Mouse (Mus musculus) spleen, postnatal 36 days (tissue): ENCODE results near the gene Btbd3.

ENCODE experiments used
- DNase-seq, 2 experiments: peaks; one replicate each; pipeline ENCODE4 v3.0.0; 2022; ENCODE audit warnings: low spot score in 2 of 2, mixed read lengths in 1 of 2

Gene Btbd3

GRCm38 (mm10) chr2:138388591-138388990 lies 132.2 kb downstream of the Btbd3 start:
- DNase-seq: no peak

DNA sequence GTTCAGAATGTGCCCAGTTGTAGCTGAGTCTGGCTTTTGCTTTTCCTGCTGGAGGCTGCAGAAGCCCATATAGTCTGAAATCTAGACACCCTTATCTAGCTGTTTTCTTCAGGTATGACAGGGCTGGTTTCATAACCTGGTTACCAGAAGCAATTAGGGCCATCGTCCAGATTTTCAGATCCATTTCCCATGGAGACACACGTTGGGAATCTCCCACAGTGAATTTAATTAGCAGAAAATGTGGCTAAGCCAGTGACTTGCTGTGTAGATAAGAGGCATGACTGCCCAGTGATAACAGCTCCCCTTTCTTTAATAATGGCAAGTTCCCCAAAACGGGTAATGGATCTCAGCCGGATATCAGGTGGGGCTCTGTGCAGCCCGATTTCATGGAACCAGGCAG lies 146.7 kb downstream of the Btbd3 start:
- no peak for DNase-seq

DNA sequence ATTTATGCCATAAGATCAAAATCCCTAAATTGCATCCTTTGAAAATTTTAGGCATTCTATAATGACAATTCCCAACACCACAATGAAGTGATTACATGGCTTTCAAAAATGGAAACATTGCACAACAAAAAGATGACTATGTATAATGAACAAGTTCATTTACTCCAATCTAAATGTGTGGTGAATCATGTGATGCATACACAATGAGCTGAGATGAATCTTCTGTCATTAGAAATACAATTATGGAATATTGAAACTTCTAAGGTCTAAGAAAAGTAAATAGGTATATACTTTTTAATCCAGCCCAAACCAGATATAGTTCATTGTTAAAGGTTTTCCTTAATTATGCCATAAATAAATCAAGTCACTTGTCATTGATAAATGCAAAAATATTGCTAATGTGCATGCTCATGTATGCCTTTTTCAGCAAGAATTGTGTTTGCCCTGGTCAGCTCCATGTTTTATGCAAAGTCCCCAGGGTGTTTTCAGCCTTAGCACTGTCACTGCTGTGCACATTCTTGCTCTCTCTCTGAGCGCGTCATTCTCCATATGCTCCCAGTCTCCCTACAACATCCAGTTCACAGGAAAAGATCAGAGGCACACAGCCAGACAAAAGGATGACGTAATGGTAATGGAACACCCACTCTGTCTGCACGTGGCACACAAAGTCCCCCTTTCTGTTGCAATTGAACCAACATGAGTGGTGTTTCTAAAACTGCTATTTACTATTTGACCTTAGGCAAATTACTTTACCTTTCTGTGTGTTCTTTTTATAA lies 149.6 kb downstream of the Btbd3 start:
- no peak for DNase-seq

GRCm38 (mm10) chr2:138406703-138407102 lies 150.3 kb downstream of the Btbd3 start:
- no peak for DNase-seq

GRCm38 (mm10) chr2:138412537-138412936 lies 156.2 kb downstream of the Btbd3 start:
- no peak for DNase-seq

- DNase-seq: no peak
Observed at GRCm38 (mm10) chr2:138422321-138422720, 166.0 kb downstream of the Btbd3 start.

DNA sequence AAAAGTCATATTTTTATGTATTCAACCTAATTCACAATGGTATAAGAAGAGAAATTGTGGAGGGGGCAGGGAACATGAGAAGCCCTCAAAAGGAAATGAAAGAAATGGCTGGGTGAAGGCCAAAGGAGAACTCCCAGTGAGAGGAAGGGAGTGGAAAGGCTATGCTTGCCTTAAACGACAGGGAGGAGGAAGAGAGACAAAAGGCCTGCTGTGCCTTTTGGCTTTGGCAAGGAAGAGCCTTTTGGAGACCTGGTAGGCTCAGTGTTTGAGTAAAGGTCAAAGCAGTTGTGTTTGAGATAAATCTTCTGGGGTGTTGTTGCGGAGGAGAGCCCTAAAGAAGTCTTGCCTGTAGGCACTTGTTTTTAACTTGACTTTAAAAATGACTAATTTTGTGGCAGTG lies 175.6 kb downstream of the Btbd3 start:
- peak in 1 of 2 experiments; percentile 2 for DNase-seq

DNA sequence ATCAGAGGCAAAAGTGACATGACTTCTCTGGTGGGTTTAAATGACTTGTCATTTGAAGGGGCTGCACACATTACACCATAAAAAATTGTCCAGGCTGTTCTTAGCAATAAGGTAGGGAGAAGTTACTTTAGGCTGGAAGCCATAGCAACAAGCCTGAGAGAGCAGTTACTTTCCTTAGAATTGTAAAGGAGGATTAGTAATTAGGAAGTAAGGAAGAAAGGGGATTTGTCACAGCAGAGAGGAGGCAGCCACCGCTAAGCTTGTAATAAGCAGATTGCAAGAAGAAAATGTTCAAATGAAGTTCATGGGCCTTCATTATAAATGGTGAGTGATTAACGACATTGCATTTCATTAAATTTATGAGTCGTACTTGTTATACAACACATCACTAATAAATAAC lies 190.1 kb downstream of the Btbd3 start:
- no peak for DNase-seq

GRCm38 (mm10) chr2:138446943-138447342 lies 190.6 kb downstream of the Btbd3 start:
- no peak for DNase-seq

- no peak for DNase-seq
Observed at GRCm38 (mm10) chr2:138447681-138448080, 191.3 kb downstream of the Btbd3 start.

DNA sequence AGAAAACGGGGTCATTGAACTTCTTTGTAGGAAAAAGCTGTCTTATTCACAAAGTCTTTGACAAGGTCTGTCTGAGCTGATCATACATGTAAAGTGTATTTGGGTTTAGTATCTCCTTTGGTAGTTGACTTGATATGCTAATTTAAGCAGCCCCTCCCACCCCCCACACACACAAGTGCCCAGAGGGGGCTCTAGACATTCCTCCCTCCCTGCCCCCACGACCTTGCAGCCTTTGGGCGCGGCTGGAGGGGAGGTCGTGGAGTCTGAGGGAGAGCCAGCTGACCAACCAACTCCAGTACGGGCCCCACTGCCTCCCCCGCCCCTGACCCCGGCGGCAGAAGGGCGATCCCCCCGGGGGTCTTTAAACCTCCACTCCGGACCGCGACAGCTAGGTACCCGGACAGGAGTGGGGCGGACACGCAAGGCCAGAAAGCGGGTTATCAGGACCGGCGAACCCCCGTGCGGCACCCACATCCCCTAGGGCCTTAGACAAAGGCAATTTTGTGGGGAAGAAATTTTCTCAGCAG lies 211.7 kb downstream of the Btbd3 start:
- no peak for DNase-seq

DNA sequence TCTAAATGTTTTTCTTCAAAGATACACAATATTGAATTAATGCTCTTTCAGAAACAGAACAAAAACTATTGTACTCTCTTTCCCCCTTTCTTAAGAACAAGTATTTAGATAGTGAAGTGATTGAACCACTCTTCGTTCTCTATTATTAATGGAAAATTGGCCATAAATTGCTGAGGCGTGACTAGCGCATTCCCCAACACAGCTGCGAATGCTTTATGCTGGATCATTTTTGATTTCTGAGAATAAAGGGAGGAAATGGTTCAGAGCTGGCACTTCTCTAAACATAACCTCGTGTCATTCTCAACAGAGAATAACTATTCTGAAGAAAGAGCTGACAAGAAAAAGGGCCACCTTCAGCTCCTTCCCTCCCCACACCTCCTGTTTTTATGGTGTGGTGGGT lies 217.0 kb downstream of the Btbd3 start:
- DNase-seq: no peak

DNA sequence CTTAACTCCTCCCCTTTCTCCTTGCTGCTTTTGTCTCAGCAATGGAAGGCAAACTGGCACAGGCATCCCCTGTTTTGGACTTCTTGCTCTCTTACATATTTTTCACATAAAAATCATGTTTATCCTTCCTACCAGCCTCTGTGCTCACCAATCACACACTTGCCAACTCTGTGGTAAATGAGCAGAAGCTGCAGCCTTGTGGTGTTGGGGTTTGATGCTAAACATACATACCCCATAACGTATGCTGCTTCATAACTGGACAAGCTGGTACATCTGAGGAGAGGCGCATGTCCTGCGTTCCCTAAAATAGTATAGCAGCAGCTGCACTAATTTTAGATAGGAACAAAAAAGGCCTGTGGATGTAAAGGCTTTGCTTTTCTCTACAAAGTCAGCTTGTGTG lies 220.1 kb downstream of the Btbd3 start:
- DNase-seq: no peak

- no peak for DNase-seq
Observed at GRCm38 (mm10) chr2:138477278-138477677, 220.9 kb downstream of the Btbd3 start.

- no peak for DNase-seq
Observed at GRCm38 (mm10) chr2:138482541-138482940, 226.2 kb downstream of the Btbd3 start.

DNA sequence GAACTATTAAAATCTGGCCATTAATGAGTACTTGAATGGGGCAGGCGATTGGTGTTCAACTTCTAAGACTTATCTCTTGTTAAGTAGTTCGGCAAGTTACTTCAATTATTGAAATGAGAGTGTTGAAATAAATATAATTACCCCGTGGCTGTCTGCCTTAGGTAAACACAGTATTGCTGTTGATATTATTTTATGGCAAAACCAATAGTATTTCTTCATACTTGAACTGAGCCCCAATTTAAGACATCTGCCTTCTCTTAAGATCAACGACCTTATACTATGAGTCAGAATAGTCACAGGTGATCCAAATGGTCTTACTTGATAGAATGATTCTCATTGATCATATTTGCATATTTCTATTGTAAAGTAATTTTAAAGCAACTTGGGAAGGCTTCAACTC lies 228.5 kb downstream of the Btbd3 start:
- DNase-seq: no peak

DNA sequence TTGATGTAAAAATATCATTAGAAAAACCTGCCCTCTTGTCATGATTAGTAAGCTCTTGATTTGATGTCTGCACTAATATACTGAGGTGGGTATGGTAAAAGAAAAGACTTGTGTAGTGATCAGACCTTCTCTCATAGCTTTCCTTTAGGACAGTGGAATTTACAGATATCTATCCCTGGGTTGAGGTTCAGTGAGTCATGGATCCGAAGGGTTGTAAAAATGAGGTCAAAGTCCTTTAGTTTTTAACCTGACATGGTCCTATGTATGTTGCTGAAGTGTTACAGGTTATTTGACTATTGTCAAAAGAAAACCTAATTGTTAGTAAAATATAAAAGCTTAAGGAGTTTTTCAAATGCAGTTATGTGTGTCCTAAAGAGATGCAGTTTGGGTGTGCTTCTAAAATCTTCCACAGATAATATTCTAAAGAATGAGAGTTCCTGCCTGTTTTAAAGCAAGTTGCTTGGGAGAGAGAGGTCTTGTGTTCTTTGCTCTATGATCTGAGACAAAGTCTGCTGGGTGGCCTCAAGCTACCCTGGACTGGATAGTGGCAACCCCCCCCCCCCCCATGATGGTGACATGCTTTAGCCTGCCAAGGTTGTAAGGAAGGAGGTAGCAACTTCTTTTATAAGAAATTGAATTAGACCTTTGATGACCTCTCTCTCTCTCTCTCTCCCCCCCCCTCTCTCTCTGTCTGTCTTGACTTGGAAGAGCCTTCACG lies 234.5 kb downstream of the Btbd3 start:
- no peak for DNase-seq

- no peak for DNase-seq
Observed at GRCm38 (mm10) chr2:138492176-138492575, 235.8 kb downstream of the Btbd3 start.

- DNase-seq: no peak
Observed at GRCm38 (mm10) chr2:138503866-138504380, 247.6 kb downstream of the Btbd3 start.

GRCm38 (mm10) chr2:138515531-138515930 lies 259.2 kb downstream of the Btbd3 start:
- DNase-seq: no peak

GRCm38 (mm10) chr2:138528461-138528860 lies 272.1 kb downstream of the Btbd3 start:
- DNase-seq: no peak

DNA sequence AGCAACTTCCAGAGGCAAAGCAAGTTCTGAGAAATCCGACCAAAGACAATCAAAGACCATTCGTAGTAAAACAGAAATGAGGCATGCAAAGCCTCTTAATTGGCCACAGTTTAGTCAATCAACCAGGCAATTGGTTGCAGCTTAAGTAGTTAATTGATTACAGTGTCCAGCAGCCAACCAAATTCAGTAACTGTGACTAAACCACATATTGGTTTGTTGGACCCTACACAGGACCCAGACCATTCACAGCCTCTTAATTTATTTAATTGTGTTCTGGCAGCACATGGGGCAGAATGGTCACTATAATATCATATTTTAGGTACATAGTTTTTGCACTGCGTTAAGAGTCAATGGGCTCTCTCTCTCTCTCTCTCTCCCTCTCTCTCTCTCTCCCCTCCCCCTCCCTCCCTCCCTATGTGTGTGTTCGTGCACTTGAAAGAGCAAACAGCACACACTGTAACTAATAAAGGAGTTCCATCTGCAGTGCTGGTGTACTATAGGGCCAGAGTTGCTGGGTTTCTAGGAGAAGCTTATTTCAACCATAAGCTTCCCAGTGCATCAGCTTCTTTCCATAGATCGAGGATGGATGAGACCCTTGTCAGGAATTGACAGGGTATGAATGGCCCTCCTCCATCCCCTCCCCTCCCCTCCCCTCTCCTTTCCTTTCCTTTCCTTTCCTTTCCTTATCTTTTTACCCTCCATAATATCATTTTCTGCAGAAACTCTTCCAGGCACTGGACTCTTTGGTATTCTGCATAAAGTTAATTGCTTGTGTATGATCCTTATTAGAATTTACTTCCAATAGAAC lies 275.0 kb downstream of the Btbd3 start:
- DNase-seq: no peak
